Mouse (Mus musculus) heart, adult 2 months (tissue): ENCODE data around the gene Fgfr2.

Experiments
- CTCF ChIP-seq: fragments of 200-600 bp; IDR thresholded peaks from 2 replicates; pipeline ENCODE4 v1.8.1; 2022; ENCODE audit warnings: antibody characterized with exemption, mild to moderate bottlenecking, moderate library complexity
- POLR2A ChIP-seq: fragments of 200-500 bp; IDR thresholded peaks from 2 replicates; pipeline ENCODE4 v1.6.1; 2011; ENCODE audit warnings: mild to moderate bottlenecking, low read depth, low read length, control low read depth; ENCODE audit not compliant: insufficient read depth

DNA sequence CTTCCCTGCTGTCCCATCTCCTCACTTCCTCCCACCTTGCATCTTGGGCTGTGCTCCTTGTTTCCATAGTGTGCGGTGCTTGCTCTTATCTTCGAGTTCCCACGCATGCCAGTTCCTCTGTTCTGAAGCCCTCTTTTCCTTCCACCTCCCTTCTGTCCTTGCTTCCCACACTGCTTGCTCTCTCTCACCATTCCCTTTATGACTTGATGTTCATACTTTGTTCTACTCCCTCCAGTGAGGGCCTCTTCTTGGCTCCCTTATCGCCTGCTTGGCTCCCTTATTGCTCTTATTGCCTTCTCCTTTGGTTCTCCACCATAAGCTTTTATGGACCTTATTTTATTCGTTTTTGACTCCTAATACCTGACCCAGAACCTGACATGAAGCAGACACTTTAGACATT lies 2114.0 kb downstream of the Fgfr2 start:
- no peak for TF ChIP-seq POLR2A
- TF ChIP-seq CTCF, result no peak
